Mouse (Mus musculus): ENCODE measurements around the gene Dspp. TPM values are rescaled to one million over a fixed set of nuclear protein-coding genes. Genes with fewer than 3 reads are reported as not detected.
A peak's percentile ranks its signal among the peaks of the same experiment; 100 is the strongest.

The Dspp gene
- total and polyA plus RNA-seq, 3 experiments: not detected

DNA sequence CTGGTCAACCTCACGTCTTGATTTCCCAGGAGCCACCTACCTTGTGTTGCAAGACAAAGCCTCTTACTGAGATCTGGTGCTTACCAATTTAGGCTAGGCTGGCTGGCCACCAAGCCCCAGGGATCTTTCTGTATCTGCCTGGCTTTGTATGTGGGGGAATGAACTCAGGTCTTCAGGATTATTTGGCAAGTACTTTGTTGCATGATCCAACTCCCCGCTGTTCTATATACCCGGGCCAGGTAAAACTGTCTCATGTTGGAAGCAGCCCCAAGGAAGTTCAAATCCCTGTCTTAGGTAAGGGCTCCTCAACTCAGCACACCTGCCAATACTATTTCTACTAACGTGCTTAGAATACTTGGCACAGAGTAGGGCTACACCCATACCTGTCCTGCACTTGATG is 39.6 kb upstream of the Dspp start:
- Histone ChIP-seq H3K9me3 (replicated peaks; ENCODE audit: low read length) (no peaks in the 10 kb centered on the region), H3K9ac (ENCODE audit: insufficient read depth, low read depth) (no peak overlapping the region), H3K36me3 (replicated peaks in 1 of 2; ENCODE audit: control insufficient read depth in 1 of 2, insufficient read depth in 1 of 2, low read length in 1 of 2) (no peaks in the 10 kb centered on the region), H3K4me3 (replicated peaks in 1 of 3; ENCODE audit: low read depth in 2 of 3, low read length in 2 of 3, poor library complexity in 1 of 3) (no peak overlapping the region), H3K4me2 (ENCODE audit: insufficient read depth, low read depth, poor library complexity, severe bottlenecking) (no peak overlapping the region), H3K27ac (ENCODE audit: insufficient read depth, low read depth) (no peak overlapping the region), H3K4me1 (ENCODE audit: control insufficient read depth in 1 of 2, insufficient read depth in 2 of 2) (no peaks in the 10 kb centered on the region), H3K27me3 (replicated peaks) (no peaks in the 10 kb centered on the region), H3K79me2 (replicated peaks; ENCODE audit: control insufficient read depth, extremely low read depth, insufficient read depth, poor library complexity, severe bottlenecking) (no peaks in the 10 kb centered on the region)
- no peak for TF ChIP-seq ELF1 (IDR thresholded peaks at IDR 0.05; ENCODE audit: low read depth, low read length)
- TF ChIP-seq CTCF (conservative IDR thresholded peaks at IDR 0.05 in 1 of 2, IDR thresholded peaks at IDR 0.05 in 1 of 2; ENCODE audit: low read depth in 2 of 2, low read length in 2 of 2): no peak
- no peak for TF ChIP-seq NELFE (IDR thresholded peaks at IDR 0.05; ENCODE audit: low read depth, low read length)
- no peak for TF ChIP-seq IRF4 (IDR thresholded peaks at IDR 0.05; ENCODE audit: low read depth, low read length)
- no peak for TF ChIP-seq BHLHE40 (IDR thresholded peaks at IDR 0.05; ENCODE audit: low read depth, low read length)
- TF ChIP-seq ZC3H11A (IDR thresholded peaks at IDR 0.05; ENCODE audit: low read depth, low read length): no peak
- TF ChIP-seq MAZ (IDR thresholded peaks at IDR 0.05; ENCODE audit: low read depth, low read length): no peak
- no peak for TF ChIP-seq MAX (IDR thresholded peaks at IDR 0.05; ENCODE audit: low read length)
- TF ChIP-seq UBTF (IDR thresholded peaks at IDR 0.05; ENCODE audit: low read depth, low read length): no peak
- TF ChIP-seq RAD21 (IDR thresholded peaks at IDR 0.05; ENCODE audit: low read depth, low read length): no peak
- no peak for TF ChIP-seq MAFK (IDR thresholded peaks at IDR 0.05; ENCODE audit: insufficient replicate concordance, low read length)
- TF ChIP-seq ZKSCAN1 (IDR thresholded peaks at IDR 0.05; ENCODE audit: borderline replicate concordance, low read depth, low read length): no peak
- TF ChIP-seq RCOR1 (conservative IDR thresholded peaks at IDR 0.05; ENCODE audit: low read depth, low read length): no peak
- no peak for TF ChIP-seq TCF12 (IDR thresholded peaks at IDR 0.05; ENCODE audit: low read depth, low read length)
- TF ChIP-seq ZMIZ1 (IDR thresholded peaks at IDR 0.05; ENCODE audit: low read depth, low read length): no peak
- no peak for TF ChIP-seq USF1 (IDR thresholded peaks at IDR 0.05; ENCODE audit: low read depth, low read length)
- no peak for TF ChIP-seq GABPA (IDR thresholded peaks at IDR 0.05; ENCODE audit: insufficient replicate concordance, low read depth, low read length)
- TF ChIP-seq ETS1 (conservative IDR thresholded peaks at IDR 0.05; ENCODE audit: low read depth, low read length): no peak
- dilution Hi-C loops (cut with MboI; ENCODE audit: extremely low pct_ligation_motif_present, extremely low pct_unique_long_range_greater_than_20kb, low sequenced_read_pairs) (no loop called here), in situ Hi-C loops (cut with MboI; ENCODE audit: low pct_ligation_motif_present, low pct_unique_long_range_greater_than_20kb, low sequenced_read_pairs) (no loop called here)
- no peak for DNase-seq (ENCODE audit: extremely low read depth)

DNA sequence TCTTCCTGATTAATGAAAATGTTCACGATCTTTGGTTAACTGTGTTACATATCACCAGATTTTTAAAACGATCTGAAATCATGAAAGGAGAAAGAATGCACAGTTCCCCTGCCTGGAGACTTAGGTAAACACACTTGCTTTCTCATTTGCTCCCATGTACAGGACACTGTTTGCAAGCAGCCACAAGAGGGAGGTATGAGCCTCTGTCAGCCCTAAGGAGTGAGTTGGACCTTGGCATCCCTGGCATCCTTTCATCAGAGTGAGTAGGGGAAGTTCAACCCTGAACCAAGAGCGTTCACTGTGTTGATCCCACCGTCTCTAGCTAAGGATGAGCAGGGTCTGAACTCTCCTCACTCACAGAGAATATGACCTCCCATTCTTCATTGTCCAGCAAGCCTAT is 39.0 kb upstream of the Dspp start:
- dilution Hi-C loops (cut with MboI; ENCODE audit: extremely low pct_ligation_motif_present, extremely low pct_unique_long_range_greater_than_20kb, low sequenced_read_pairs): no loop called here

More for the DNA sequence above, 39.0 kb upstream of the Dspp start:
- Histone ChIP-seq H3K79me2 (replicated peaks; ENCODE audit: control insufficient read depth, extremely low read depth, insufficient read depth, poor library complexity, severe bottlenecking) (no peaks in the 10 kb centered on the region), H3K27me3 (replicated peaks) (no peaks in the 10 kb centered on the region), H3K36me3 (replicated peaks in 1 of 2; ENCODE audit: control insufficient read depth in 1 of 2, insufficient read depth in 1 of 2, low read length in 1 of 2) (no peaks in the 10 kb centered on the region), H3K4me2 (ENCODE audit: insufficient read depth, low read depth, poor library complexity, severe bottlenecking) (no peak overlapping the region), H3K9me3 (replicated peaks; ENCODE audit: low read length) (no peaks in the 10 kb centered on the region), H3K4me3 (replicated peaks in 1 of 3; ENCODE audit: low read depth in 2 of 3, low read length in 2 of 3, poor library complexity in 1 of 3) (no peak overlapping the region), H3K9ac (ENCODE audit: insufficient read depth, low read depth) (no peak overlapping the region), H3K27ac (ENCODE audit: insufficient read depth, low read depth) (no peak overlapping the region), H3K4me1 (ENCODE audit: control insufficient read depth in 1 of 2, insufficient read depth in 2 of 2) (no peaks in the 10 kb centered on the region)
- in situ Hi-C loops (cut with MboI; ENCODE audit: low pct_ligation_motif_present, low pct_unique_long_range_greater_than_20kb, low sequenced_read_pairs): no loop called here
- peak; percentile 42 for DNase-seq (ENCODE audit: extremely low read depth)
- TF ChIP-seq MAFK (IDR thresholded peaks at IDR 0.05; ENCODE audit: insufficient replicate concordance, low read length) (no peak), RAD21 (IDR thresholded peaks at IDR 0.05; ENCODE audit: low read depth, low read length) (peak; percentile 61), IRF4 (IDR thresholded peaks at IDR 0.05; ENCODE audit: low read depth, low read length) (no peak), TBP (conservative IDR thresholded peaks at IDR 0.05; ENCODE audit: low read depth, low read length) (no peak), JUN (IDR thresholded peaks at IDR 0.05; ENCODE audit: insufficient read depth, low read depth, low read length) (no peak), ETS1 (conservative IDR thresholded peaks at IDR 0.05; ENCODE audit: low read depth, low read length) (no peak), SMC3 (IDR thresholded peaks at IDR 0.05; ENCODE audit: low read depth, low read length) (peak; percentile 63), NRF1 (IDR thresholded peaks at IDR 0.05; ENCODE audit: low read depth, low read length) (no peak), CTCF (conservative IDR thresholded peaks at IDR 0.05 in 1 of 2, IDR thresholded peaks at IDR 0.05 in 1 of 2; ENCODE audit: low read depth in 2 of 2, low read length in 2 of 2) (peak; percentile 34 to 69), HCFC1 (IDR thresholded peaks at IDR 0.05; ENCODE audit: low read depth, low read length) (no peak), NELFE (IDR thresholded peaks at IDR 0.05; ENCODE audit: low read depth, low read length) (no peak), TCF12 (IDR thresholded peaks at IDR 0.05; ENCODE audit: low read depth, low read length) (no peak), SIN3A (IDR thresholded peaks at IDR 0.05; ENCODE audit: low read length) (no peak), JUND (conservative IDR thresholded peaks at IDR 0.05; ENCODE audit: low read depth, low read length) (no peak), CHD2 (IDR thresholded peaks at IDR 0.05; ENCODE audit: low read length) (no peak), EP300 (IDR thresholded peaks at IDR 0.05; ENCODE audit: low read length) (no peak)
